Mouse (Mus musculus) stomach, postnatal 0 days (tissue): ENCODE measurements around the gene Mylk2.

Experiments
- CTCF ChIP-seq: IDR thresholded peaks from 2 replicates; pipeline ENCODE4 v1.5.1; 2016; ENCODE audit warnings: antibody characterized with exemption, low read depth, mild to moderate bottlenecking, moderate library complexity
- EP300 ChIP-seq: optimal IDR thresholded peaks from 2 replicates; pipeline ENCODE3; 2016; ENCODE audit warnings: antibody characterized with exemption

DNA sequence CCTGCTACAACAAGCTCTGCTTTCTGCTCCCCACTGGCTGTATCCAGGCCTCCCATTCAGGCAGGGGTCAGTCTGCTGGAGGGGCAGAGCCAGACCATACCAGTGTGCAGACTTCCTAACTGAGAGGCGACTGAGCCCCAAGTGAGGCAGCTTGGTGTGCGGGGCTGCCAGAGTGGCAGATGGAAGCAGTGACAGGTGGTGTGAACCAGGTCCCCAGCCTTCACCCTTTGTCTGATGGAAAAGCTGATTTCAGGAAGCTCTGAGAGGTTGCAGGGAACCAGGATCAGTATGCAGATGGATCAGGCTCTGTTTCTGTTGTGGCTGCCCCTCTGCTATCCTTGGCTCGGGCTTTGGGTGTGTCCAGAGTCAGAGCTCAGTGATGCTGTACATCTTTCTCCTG, 12.5 kb downstream of the Mylk2 start:
- no peak for TF ChIP-seq CTCF
- no peak for TF ChIP-seq EP300
